Mouse (Mus musculus): ENCODE measurements around the gene Krt32. TPM values are rescaled to one million over a fixed set of nuclear protein-coding genes. Genes with fewer than 3 reads are reported as not detected.

The Krt32 gene
- total RNA-seq, 4 experiments from 2014 or later = not detected

DNA sequence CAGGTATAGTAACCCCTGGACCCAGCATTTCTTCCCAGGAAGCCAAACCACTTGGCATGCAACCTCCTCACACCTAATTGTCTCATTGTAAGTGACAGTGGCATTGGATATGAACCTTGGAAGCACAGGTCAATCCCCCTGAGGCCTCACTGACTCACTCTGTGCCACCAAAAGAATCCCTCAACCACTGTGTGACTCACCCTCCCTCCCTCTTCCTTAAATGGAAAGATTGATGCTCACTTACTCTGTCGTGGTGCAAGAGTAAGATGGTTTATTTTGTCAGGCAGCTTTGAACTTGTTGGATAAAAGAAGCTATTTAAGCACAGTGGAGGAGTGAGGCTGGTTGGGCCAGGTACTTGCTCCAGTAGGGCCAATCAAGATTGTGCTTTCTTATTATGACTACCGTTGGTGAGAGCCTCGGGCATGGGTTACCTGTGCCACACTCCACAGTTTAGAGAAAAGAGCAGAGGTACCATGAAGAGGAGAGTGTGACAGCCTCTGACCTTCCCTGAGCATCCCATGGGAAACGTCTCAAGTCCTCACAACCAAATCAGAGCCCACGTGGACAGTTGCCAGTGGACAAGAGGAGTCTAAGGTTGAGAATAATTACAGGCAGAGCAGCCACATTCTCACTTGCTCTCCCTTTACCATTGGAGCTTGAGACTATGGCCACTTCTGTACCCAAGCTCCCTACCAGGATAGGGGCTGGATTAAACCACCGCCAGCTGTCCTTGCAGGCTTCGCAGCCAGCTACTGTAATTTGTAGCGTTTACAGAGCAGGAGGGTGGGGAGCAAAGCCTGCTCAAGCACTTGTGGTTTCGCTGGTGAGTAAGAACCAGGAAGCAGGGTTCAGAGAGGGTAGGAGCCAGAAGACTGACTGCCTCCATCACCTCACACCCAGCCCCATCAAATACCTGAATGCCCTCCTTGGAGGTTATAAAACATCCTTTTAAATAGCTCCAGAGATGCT, 32.1 kb downstream of the Krt32 start:
- no peak for DNase-seq (ENCODE audit: low spot score in 2 of 2)

DNA sequence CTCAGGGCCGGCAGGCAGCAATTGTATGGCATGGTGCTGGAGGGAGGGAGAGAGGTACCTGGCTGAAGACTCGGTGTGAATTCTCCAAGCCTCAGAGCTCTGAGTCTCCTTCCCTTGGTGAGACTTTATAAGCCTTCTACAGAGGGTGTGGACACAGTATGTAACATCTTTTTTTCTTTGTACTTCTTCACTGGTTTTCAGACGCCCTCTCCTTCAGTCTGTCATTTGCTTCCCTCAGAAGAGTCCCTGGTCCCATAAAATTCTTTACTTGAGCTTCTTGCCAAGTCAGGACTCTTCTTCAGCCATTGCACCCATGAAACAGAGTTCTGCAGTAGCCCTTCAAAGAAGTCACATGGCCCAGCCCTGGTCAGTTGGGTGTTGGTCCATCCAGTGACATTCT, 37.6 kb downstream of the Krt32 start, which contains the start of gene Krt31:
TSS of gene Krt31 (minus strand) at position 101 of the 400 bp plus-strand sequence.
- no peak for DNase-seq (ENCODE audit: low spot score in 2 of 2)

GRCm38 (mm10) chr11:100047193-100047592, 40.8 kb downstream of the Krt32 start:
- no peak for DNase-seq (ENCODE audit: low spot score in 2 of 2)

DNA sequence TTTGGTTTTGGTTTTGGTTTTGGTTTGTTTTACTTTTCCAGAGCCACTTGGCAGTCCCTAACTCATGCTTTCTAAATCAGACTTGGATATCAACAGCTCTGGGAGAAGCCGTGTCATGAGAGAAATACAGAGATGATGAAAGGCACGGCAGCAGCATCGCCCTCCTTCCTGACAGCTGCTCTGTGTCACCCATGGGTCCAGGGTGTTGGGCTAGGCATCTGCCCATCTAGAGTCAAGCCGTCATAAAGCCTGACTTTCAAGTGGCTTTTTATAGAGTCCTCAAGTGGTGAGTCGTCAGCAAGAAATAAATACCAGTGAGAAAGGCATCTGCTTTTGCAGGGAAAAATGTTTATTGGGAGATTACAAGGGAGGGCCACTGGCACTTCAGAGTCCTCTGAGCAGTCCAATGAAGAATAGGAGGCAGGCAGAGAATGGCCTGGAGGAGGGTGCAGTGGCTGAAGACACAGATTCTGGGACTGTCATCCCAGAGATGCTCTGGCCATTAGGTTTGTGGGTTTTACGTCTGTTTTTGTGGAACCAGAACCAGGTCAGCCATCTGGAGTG, 41.6 kb downstream of the Krt32 start:
- DNase-seq (ENCODE audit: low spot score in 2 of 2) = no peak

- DNase-seq (ENCODE audit: low spot score in 2 of 2) = no peak
These were observed 46.6 kb downstream of the Krt32 start, which contains the start of gene Krt34 for GRCm38 (mm10) chr11:100041454-100041853. Krt34 (minus strand) TSS chr11:100041554.

Other genes with a start within 250 kb of the Krt32 start
- gene Krtap4-16, start 236.6 kb downstream of the Krt32 start, total RNA-seq (2022) = not detected
- not detected for gene Gm11568, start 230.3 kb downstream of the Krt32 start, total RNA-seq (2022)
- gene Gm11559, start 223.8 kb downstream of the Krt32 start, total RNA-seq (2022) = not detected
- not detected for gene Krtap9-1, start 214.8 kb downstream of the Krt32 start, total RNA-seq (2022)
- not detected for gene Gm11567, start 209.0 kb downstream of the Krt32 start, total RNA-seq (2022)
- gene Krtap31-1, start 180.3 kb downstream of the Krt32 start, total RNA-seq (2022) = not detected
- not detected for gene Gm11565, start 173.5 kb downstream of the Krt32 start, total RNA-seq (2022)
- gene Krtap31-2, start 151.9 kb downstream of the Krt32 start, total RNA-seq (2022) = not detected
- not detected for gene Krtap9-5, start 139.8 kb downstream of the Krt32 start, total RNA-seq (2022)
- not detected for gene Krtap29-1, start 109.2 kb downstream of the Krt32 start, total RNA-seq (2022)
- gene Krtap16-1, start 101.6 kb downstream of the Krt32 start, total RNA-seq (2022) = not detected
- gene Krtap17-1, start 94.2 kb downstream of the Krt32 start, total RNA-seq (2022) = not detected
- not detected for gene Krt33a, start 72.0 kb downstream of the Krt32 start, total RNA-seq (2022)
- not detected for gene Krt33b, start 58.4 kb downstream of the Krt32 start, total RNA-seq (2022)
- not detected for gene Krt34, start 46.7 kb downstream of the Krt32 start, total RNA-seq (2022)
- not detected for gene Krt31, start 37.7 kb downstream of the Krt32 start, total RNA-seq (2022)
- gene Krt35, start 8.0 kb upstream of the Krt32 start, total RNA-seq (2022) = not detected
- not detected for gene Krt36, start 17.4 kb upstream of the Krt32 start, total RNA-seq (2022)
- gene Krt13, start 33.3 kb upstream of the Krt32 start, total RNA-seq (2022) = not detected
- not detected for gene Krt15, start 47.7 kb upstream of the Krt32 start, total RNA-seq (2022)
- gene Krt19, start 60.4 kb upstream of the Krt32 start, total RNA-seq (2022) = not detected
- 1 to 10 TPM; 4.2 to 5.0 (median 4.4) TPM for gene Krt9, start 105.0 kb upstream of the Krt32 start, total RNA-seq (2022)
- gene Krt14, start 119.3 kb upstream of the Krt32 start, total RNA-seq (2022) = not detected
- not detected for gene Krt16, start 160.7 kb upstream of the Krt32 start, total RNA-seq (2022)
- under 1 TPM in 1 of 4 experiments, not detected in 3; 0.50 TPM for gene Krt17, start 172.8 kb upstream of the Krt32 start, total RNA-seq (2022)
- gene Krt42, start 181.6 kb upstream of the Krt32 start, total RNA-seq (2022) = not detected
- gene Eif1, start 231.7 kb upstream of the Krt32 start, total RNA-seq (2022) = 100 to 1,000 TPM; 753 to 824 (median 763) TPM
- not detected for gene Gast, start 246.2 kb upstream of the Krt32 start, total RNA-seq (2022)